Mouse (Mus musculus) thymus, postnatal 14 days (tissue): ENCODE results near the gene Atp5f1.
"Not testable (repeated sequence)": the region's sequence is repeated elsewhere in the genome, so short reads cannot be mapped to it uniquely, and the experiment has no call there.

ENCODE experiments used
- DNase-seq: peaks from one replicate; pipeline ENCODE4 v3.0.0; 2021

The Atp5f1 gene

DNA sequence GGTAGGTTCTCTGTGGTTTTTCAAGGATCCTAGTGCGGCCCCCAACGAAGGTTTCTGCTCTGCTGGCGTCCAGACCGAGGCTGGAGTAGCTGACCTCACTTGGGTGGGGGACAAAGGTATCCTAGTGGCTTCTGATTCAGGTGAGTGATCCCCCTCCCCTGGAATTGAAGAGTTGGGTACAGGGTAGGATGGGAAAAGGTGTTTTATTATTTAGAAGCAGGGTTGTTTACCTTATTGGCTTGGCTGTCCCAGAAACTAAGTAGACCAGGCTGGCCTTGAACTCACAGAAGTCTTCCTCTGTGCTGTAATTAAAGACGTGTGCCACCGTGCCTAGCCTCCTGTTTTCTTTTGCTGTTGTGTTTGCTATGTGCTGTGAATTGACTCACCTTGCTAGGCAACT is at the start of gene Atp5f1:
TSS of gene Atp5f1 (minus strand) at position 101 of the 400 bp plus-strand sequence.
- DNase-seq: no peak

DNA sequence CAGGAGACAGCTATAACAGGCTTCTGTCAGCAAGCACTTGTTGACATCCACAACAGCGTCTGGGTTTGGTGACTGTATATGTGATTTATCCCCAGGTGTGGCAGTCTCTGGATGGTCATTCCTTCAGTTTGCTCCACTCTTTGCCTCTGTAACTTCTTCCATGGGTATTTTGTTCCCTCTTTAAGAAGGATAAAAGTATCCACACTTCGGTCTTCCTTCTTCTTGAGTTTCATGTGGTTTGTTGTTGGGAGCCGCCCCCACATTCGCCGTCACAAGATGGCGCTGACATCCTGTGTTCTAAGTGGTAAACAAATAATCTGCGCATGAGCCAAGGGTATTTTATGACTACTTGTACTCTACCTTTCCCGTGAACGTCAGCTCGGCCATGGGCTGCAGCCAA is 43.5 kb upstream of the Atp5f1 start:
- not testable (repeated sequence) for DNase-seq

DNA sequence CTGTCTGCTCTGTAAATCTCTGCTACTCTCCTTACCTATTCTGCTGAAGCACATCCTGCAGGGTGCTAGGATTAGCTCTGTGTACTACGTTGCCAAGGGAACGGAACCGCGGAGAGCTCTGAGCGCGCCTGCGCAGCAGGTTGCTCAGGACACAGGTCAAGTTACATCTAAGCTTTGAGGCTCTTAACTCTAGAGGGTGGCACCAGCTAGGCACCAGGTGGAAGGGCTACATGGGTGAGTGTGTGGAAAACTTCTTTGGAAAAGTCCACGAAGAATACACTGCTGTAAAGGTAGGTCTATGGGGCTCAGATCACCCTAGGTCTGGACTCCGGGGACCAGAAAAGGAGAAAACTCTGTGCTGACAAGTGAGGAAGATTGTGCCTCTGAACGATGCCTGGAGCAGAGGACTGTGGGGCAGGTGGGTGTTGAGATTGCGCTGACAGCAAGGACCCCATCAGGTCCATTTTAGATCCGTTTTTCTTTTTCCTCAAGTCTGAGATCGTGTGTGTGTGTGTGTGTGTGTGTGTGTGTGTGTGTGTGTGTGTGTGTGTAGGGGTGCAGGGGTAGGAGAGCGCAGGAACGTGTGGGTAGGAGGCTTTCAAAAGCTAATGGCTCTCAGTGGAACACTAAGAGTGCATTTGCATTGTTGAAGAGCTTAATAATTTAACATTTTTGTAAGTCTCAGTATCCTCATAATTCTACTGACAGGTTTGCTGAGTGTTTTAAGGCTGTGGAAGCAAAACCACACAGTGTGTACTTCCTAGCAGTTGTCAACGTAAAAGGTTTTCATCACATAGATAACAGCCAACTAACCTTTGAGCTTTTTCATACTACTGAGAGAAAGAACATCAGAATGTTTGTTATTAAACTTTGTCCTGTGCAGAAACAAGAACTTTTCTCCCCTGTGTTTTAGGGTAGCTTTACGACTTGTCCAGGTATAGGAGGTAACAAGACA is 41.8 kb upstream of the Atp5f1 start:
- DNase-seq: peak; percentile 43

DNA sequence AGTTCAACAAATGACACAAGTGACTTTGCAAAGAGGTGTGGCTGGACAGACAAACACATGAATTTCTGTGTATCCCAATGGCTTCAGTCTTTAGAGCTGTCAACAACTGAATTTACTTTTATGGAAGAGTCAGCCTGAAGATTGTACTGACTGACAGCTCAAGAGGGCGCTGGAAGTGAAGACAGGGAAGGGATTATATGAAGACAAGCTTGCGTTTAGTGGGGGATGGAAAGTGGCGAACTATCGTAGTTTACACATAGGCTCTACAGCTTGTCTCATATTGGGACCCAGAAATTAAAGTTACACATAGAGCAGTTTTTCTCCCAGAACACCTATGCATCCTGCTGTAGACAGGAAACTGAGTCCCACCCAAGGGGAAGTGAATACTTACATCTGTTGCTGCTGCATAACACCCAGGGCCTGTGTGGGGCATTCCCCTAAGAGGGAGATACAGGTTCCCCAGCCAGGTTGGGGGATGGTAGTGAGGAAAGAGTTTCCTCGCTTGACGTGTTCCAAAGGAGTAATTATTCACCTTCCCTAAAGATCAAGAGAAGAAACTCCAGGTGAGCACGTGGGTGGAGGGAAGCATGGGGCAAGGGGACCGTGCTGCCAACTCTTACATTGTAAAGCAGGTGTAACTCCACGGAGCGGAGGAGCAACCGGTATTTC is 40.9 kb upstream of the Atp5f1 start:
- no peak for DNase-seq

DNA sequence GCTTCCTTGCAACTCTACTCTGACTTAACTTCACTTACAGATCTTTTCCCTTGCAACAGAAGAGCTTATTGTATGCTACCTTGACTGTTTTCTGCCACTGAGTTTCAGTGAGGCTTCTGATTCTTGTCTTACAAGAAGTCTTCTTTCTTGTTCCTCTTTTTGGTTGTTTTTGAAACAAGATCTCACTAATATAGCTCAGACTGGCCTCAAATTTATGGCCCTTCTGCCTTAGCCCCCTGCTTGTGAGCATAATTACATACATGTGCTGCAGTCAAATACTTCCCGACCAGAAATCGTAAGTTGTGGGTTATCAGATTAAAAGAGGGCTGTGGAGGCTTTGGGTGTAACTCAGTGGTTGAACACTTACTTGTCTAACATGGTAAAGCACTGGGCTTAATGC is 34.8 kb upstream of the Atp5f1 start:
- DNase-seq: no peak

DNA sequence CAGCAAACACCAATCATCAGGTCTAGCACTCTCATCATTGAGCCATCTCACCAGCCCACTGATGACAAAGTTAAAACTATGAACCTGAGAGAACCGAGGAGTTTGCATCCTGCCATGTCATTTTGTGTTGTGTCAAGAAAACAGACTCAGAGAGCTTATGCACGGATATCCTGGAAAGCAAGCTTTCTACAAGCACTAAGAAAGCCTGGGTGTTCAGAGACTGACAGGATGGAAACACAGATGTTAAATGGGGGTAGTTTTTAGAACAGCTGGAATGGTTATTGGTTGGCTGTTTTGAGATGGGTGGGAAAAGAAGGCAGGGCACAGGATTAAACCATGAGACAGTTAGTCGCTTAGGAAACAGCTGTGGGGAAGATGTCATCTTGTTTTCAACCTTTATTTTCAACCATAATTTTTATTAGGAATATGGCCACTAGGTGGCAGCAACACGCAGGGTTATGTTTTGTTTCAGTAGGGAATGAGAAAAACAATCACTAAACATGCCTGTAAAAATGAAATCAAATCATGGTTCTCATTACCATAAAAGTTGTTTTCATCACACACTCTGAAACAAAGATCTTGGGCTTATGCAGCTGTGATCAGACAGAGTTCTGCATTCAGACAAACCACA is 31.9 kb upstream of the Atp5f1 start:
- DNase-seq: peak; percentile 58

DNA sequence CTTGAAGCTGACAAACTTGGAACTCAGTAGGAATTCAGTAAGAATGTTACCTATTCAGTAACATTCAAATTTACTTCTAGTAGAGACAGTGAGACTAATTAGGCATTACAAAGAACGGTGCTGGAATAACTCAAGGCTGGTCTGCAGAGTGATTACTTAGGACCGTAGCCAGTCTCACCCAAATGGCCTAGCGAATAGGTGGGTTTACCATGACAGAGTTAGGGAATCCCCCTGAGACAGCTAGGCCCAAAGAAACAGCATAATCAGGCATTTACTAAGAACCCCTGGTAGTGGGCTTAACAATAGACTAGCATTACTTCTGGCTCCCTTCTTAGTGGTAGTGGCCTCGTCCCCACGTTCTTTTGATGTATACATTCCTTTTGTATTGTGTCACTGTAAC is 29.7 kb upstream of the Atp5f1 start:
- DNase-seq: not testable (repeated sequence)

DNA sequence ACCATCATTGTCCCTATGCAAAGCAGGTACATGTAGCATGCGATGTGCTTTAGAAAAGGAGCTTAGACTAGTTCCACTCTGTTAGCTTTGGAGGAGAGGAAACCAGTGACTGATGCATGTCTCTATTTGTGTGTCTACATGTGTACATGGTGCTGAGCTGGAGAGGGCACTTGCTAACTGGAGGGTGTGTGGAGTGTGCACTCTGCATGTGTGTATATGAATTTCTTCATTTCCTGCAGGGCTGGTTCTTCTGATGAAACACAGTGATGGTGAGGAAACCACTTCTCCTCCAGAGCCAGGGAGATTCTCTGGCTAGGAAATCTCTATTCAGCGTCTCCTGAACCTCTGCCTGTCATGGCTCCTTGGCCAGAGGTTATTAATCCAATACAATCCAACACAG is 14.3 kb upstream of the Atp5f1 start:
- no peak for DNase-seq

DNA sequence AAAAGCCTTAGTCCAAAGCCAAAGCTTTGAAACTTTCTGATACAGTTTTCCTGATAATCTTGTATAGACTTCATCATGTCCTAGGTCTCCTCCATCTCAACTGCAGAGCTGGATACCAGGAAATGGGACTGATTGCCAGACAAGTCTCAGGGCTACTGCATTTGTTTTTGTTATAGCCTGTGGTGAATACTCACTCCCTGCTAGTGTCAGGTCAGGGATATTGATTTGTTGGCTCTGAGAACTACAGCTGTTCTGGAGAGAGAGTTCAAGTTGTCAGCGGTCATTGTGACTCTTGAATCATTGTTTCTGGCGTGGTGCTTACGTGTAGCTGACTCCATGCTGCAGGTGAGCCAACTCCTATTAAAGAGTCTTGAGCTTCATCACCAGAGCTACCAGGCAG is 13.5 kb upstream of the Atp5f1 start, which contains the start of gene Ovgp1:
TSS of gene Ovgp1 (plus strand) at position 301 of the 400 bp plus-strand sequence.
- no peak for DNase-seq

DNA sequence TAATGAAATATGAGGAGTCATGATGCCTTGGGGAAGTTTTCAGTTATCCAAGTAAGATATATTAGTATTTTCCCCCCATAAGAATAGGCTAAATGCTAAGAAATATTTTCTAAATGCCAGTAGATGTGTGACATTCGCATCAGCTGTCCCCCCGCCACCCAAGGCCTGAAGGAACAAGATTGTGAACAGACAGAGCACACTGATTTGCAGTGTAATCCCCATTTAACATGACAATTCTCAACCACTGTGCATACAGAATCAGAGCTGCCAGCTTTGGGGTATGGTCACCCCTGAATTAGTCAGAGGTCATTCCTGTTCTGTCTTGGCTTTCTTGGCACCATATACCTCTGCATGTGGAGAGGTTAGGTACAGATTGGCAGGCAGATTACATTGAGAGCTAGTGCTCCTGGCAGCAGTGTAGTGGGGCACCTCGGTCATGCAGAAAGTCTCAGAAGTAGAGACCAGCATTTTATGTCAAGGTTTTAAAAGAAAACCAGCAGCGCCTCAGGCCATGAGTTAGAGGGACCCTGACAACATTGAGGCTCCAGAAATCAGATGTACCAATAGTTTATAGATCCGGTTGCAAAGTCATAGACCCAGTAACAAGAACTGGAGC is 12.0 kb upstream of the Atp5f1 start:
- no peak for DNase-seq

DNA sequence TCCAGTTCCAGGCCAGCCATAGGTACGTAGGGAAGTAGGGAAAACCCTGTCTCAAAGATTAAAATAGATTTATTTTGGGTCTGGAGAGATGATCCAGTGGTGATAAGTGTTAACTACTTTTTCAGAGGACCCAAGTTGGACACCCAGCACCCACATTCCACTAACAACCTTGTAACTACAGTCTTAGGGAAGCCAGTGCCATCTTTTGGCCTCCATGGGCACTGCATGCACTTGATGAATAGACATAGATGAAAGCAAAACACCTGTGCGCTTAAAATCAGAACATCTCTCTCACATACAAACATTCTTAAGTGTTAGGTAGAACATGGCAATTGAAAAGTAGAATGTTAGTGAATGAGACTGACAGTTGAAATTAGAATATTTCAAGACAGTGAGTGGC is 801 bp upstream of the Atp5f1 start:
- DNase-seq: peak; percentile 14

DNA sequence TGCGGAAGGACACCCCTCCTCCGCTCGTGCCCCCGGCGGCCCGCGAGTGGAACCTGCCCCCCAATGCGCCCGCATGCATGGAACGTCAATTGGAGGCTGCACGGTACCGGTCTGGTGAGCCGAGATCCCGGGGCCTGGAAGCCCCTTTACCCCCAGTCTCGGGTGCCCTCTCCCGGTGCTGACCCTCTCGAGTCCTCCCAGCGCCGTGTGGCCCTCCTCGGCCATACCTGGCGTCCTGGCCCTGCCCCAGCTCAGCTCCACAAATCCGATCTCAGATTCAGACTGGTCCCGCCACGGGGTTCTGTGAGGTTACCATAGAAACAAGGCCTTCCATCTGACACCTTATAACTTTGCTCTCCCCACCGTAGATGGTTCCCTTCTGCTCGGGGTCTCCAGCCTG is 314 bp downstream of the Atp5f1 start:
- no peak for DNase-seq

DNA sequence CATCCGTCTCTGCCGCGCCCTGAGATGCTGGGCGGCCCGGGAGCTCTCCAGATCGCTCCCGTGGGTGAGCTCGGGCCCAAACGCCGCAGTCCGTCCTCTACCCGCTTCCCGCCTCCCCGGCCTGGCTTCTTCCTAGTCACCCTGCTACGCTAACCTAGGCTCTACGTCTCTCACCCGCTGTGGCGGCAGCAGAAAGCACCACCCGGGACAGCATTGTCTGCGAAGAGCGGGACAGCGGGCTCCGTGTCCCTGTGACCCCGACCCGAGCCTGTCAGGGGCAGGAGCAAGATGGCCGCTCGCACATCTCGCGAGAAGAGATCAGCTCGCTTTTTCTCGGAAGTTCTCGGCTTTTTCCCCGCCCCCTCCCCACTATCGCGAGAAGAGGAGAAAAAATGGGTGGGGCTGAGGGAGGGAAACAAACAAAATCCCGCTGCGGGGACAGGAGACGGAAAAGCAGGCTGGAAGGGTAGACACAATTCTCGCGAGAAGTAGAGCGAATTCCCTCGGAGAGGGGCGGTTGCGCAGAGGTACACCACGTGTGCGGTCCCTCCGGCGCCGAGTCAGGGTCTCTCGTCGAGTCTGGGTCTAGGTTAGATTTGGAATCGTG is 822 bp downstream of the Atp5f1 start, which contains the start of gene Wdr77:
TSS of gene Wdr77 (plus strand) at position 396 of the 607 bp plus-strand sequence.
- DNase-seq: peak; percentile 95

DNA sequence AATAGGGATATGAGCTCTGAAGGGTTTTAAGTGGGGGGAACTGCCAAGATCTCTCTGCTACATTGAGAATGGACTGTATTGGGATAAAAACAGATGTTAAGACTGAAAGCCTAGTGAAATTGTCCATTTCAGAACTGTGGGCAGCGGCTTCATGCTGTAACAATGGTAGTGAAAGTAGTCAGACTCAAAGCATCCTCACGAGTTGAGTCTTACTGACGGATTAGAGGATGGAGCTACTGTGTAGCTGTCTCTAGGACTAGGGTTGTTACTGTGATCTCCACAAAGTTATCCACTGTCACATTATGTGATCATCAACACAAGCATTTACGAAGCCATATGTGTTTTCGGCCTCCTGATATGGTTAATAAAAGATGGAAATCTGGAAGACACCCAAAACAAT is 1.7 kb downstream of the Atp5f1 start:
- DNase-seq: no peak

DNA sequence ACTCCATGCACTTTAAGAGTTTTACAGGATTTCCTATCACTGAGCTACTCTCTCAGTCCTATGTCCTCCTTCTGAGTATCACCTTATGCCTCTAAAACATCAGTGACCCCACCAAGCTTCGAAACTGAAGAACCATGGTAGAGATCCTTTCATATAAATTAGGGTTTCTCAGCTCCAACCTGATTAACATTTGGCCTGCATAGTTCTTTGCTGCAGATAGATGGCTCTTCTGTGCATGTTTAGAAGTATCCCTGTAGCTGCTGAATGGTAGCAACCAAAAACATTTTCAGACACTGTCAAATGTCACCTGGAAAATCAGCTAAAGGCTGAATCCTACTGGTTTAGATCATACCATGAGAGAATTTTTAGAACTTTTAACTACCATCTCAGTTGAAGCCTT is 2.7 kb downstream of the Atp5f1 start:
- no peak for DNase-seq

DNA sequence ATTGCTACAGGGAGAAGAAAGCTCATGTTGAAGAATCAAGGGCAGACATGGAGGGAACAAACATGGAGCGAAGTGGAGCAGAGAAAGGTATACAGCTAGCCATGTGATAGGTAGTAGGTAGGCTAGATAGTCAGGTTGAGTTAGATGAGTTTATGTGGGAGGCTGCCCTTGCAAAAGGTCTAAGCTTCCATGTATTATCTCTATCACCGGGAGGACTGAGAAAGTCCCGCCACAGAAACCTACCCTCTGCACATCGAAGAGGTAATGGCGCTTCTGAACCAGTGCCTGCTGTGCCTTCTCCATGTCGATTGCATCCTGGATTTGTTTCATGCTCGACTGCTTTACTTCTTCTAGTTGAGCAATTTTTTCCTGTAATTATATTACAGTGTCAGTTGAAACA is 8.6 kb downstream of the Atp5f1 start:
- no peak for DNase-seq

DNA sequence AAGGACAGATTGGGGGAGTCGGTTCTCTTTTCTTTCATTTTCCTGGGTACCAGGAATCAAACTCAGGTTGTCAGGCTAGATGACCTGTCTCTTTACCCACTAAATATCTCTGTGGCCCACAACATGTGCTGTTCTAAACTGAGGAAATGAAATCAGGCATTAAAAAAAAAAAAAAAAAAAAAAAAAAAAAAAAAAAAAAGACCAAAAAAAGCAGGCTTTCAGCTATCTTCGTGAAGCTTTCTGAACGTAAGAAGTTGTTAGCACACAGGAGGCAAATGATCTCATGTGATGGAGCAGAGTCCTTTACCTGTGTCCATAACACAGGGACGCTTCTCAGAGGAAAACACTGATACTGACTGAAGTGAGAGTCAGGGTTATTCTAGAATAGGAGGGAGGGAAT is 23.8 kb downstream of the Atp5f1 start:
- no peak for DNase-seq

DNA sequence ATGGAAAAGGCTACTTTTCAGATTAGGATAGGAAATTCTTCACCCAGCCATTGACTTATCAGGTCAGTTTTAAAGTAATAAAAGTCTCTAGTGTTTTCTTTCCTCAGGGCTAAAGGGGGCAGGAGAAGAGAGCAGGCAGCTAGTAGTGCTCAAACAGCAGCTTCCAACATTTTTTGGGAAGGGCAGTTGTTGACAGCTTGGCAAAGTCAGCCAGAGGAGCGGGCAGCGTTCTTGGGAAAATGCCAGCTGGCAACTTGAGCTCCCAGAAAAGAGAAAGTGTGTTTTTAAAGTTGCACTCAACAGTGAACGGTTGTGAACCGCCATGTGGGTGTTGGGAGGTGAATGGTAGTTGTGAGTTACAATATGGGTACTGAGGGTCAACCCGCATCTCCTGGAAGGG is 24.9 kb downstream of the Atp5f1 start:
- DNase-seq: no peak

DNA sequence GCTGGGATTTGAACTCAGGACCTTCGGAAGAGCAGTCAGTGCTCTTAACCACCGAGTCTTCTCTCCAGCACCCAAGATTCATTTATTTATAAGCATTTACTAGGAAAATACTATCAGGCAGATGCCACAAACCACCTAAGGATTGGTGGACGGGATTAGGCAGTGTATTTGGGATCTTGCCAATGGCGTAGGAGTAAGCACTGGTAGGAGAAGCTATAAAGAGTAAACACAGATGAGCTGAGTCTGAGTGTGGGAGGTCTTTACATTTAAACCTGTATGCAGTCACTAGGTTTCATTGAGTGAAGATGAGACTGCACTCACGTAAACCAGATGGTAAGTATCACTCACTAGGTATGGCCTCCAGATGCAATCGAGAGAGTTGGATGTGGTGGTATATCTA is 26.0 kb downstream of the Atp5f1 start:
- no peak for DNase-seq

DNA sequence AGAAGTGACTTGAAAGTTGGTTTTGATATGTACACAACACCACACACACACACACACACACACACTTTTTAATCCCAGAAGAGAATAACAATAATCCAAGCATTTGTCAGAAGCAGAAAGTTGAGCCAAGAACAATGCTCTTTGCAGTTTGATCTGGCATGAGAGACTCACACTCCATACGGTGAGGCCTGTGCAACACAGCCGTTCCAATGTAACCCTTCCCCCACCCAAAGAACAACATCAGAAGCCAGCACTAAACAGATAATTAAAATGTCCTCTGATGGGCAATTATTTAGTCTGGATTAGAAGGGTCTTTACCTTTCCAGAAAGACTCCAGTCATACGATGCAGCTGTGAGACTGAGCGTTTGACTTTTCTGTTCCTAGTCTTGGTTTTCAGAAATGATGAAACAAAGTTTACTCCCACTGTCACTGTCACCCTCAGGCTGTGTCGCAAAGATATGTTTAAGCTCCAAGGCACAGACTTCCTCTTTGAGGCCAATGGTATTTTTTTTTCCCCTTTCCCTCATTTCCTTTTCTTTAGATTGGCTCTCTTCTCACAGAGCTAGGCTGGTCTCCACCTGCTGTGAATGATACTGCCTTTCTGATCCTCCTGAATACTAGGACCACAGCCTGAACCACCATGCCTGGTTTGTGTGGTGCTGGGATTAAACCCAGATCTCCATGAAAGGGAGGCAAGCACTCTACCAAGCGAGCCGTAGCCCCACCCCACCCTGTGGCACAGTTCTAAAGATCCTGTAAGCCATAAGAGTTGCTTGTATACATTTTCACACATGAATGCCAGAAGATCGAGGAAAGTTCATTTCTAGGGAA is 27.4 kb downstream of the Atp5f1 start, which contains the start of gene I830077J02Rik:
TSS of gene I830077J02Rik (minus strand) at position 425 of the 832 bp plus-strand sequence.
- no peak for DNase-seq

DNA sequence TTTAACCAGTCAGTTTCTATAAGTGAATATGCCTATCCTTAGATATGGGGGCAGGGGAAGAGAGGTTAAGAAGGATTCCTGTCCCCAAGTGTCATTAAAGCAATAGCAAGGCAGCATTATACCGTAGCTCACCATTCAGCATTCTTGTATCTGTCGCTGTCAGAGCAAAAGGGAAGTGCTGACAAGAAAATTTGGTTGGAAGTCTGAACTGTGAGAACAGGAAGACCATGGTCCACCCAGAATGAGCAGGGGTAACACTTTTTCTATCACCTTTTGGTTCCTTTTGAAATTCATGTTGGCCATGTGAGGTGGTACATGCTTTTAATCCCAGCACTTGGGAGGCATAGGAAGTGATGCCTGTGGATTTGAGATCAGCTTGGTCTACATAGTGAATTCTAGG is 28.8 kb downstream of the Atp5f1 start:
- no peak for DNase-seq

DNA sequence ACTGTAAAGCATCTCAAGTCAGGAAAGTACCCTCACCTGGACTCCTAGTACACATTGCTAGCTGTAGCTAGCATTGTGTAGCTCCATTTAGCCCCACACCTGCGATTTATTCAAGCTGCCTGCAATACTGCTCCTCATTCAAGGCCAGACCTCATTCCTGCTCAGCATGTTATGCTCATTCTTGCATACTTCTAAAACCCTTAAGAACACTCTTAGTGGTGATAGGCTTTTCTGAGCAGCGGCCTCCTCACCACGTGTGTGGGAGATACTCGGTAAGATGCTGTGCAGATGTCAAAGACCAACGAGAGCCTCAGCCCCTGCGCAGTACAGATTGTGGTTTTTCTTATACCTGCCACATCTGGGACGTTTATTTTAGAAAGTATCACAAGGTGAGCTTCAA is 30.1 kb downstream of the Atp5f1 start:
- peak; percentile 30 for DNase-seq
